Mouse (Mus musculus) macrophage (primary cell): ENCODE measurements around the gene Kdelr1. TPM values are rescaled to one million over a fixed set of nuclear protein-coding genes. Genes with fewer than 3 reads are reported as not detected.

Experiments
- H3K27ac ChIP-seq: fragments of 350-480 bp; formaldehyde crosslinking; 2 replicates; pipeline ENCODE4 v1.9.0; 2021
- H3K36me3 ChIP-seq: fragments of 350-480 bp; formaldehyde crosslinking; 2 replicates; pipeline ENCODE4 v1.9.0; 2021; ENCODE audit errors: inconsistent target
- H3K4me3 ChIP-seq: fragments of 350-480 bp; formaldehyde crosslinking; 2 replicates; pipeline ENCODE4 v1.9.0; 2021; ENCODE audit errors: inconsistent target
- H3K79me2 ChIP-seq: fragments of 350-480 bp; formaldehyde crosslinking; 2 replicates; pipeline ENCODE4 v1.9.0; 2021; ENCODE audit errors: inconsistent target
- WGBS: methylation state at CpG from one replicate; pipeline ENCODE4 v1.1.7; 2026; ENCODE audit warnings: inconsistent platforms; ENCODE audit not compliant: missing documents; 5-methylcytosine and 5-hydroxymethylcytosine counted together
- polyA plus RNA-seq: library from polyadenylated mRNA; stranded (reverse); fragments of 250-400 nt; gene quantifications from 3 replicates; pipeline ENCODE4 v1.2.4, GENCODE M21; 2018; ENCODE audit warnings: inconsistent platforms

Kdelr1 gene
- polyA plus RNA-seq, 1 experiment from 2014 or later, result 125 TPM

DNA sequence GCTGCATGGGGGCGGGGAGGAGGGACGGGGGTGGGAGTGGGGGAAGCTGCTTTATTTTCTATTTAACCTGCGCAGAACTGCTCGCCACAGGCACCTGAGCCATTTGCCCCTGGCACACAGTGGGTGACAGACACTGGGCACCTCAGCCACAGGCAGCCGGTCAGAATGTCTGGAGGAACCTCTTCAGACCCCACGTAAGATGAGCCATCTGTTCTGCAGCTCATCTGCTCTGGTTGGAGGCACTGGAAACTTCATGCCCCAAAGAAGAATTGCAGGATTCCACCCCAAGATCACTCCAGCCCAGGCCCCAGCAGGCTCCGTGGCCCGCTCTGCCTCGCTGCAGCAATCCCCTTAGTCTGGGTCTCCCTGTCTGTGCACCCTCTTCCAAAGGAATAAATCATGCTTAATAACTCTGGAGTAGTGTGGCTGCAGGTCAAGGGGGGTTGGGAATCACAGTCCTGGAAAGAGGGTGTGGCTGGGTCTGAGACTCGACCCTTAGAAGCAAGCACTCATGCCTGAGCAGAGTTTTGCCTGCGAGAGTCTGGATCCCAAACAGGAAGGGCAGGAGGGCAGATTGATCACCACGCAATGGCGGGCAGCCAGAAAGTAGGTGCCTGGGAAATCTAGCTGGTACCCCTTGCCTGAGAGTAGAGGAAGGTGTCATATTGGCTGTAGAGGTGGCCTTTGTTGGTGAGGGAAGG lies 44.6 kb downstream of the Kdelr1 start:
- Histone ChIP-seq H3K79me2 (peaks cover 34% of the 10 kb centered on the region), H3K27ac (peak overlapping the region; percentile 27; the same call in 1 of the 2 replicates), H3K4me3 (no peak overlapping the region), H3K36me3 (peaks cover 17% of the 10 kb centered on the region)
- 29% methylated on average over 12 of the region's 13 CpGs for WGBS

DNA sequence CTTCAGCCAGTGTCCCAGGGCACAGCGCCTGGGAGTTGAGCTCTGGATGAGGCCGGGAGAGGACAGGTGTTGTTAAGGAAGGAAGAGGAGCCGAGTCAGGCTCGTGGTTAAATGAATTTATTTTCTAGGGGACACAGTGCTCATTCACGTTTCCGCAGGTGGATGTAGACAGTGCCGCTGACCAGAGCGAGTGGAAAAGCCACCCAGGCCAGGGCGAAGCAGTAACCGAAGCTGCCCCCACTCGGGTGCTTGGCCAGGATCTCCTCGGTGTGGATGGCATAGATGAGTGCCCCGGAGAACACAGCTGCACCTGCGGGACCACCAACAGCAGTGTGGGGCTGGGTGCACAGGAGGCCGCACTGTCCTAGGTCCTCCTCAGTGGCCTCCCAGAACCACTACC lies 45.4 kb downstream of the Kdelr1 start:
- peaks cover 17% of the 10 kb centered on the region for H3K36me3 ChIP-seq
- peaks cover 34% of the 10 kb centered on the region for H3K79me2 ChIP-seq
- no peak overlapping the region for H3K27ac ChIP-seq
- 80% methylated on average over 15 of the region's 15 CpGs for WGBS
- no peak overlapping the region for H3K4me3 ChIP-seq

DNA sequence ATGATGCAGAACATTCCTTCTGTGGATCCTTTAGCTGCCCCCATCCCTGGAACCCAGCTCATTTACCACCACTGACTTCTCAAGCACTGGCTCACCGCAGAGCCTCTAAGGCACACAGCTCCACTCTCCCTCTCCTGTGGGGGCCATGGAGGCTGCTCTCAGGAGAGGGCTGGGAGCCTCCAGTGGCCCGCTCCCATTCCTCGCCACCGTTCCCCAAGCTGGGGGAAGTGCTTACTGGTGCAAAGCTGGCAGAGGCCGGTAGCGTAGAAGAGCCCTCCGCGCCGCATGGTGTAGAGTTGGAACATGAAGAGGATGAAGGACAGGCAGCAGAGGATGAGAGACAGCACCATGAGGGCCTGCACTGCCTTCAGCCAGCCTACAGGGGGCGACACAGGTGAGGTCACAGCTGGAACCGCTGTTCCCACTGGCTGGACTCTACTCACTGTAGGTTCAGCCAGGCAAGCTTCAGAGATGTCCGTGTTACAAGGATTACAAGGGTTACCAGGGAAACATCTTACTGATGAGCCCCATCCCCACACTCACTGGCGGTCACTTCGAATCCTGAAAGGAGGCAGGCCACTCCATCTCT lies 46.6 kb downstream of the Kdelr1 start:
- WGBS, result 70% methylated on average over 14 of the region's 14 CpGs
- Histone ChIP-seq H3K4me3 (peak overlapping the region; percentile 96), H3K36me3 (peaks cover 17% of the 10 kb centered on the region), H3K79me2 (peaks cover 34% of the 10 kb centered on the region), H3K27ac (peak overlapping the region; percentile 100; the same call in 1 of the 2 replicates)

DNA sequence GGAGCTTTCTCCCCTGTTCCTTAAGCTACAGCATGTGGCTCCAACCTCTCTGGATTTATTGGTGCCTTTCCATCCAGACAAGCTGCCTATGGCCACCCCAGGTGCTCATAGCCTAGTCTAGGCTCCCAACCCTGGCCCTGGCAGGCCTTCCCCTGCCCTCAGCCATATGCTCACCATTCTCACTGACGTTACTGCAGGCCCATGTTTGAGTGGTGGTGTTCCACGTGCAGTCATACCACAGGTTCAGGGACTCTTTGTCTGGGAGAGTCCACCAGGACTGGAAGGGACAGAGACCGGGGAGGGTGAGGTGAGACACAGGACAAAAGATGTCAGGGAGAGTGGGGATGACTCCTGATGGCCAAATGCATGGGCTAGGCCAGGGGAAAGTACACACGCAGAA lies 47.2 kb downstream of the Kdelr1 start:
- Histone ChIP-seq H3K4me3 (peak overlapping the region; percentile 96), H3K79me2 (peaks cover 34% of the 10 kb centered on the region), H3K36me3 (peaks cover 17% of the 10 kb centered on the region), H3K27ac (peak overlapping the region; percentile 100)
- WGBS, result 10% methylated on average over 4 of the region's 4 CpGs

DNA sequence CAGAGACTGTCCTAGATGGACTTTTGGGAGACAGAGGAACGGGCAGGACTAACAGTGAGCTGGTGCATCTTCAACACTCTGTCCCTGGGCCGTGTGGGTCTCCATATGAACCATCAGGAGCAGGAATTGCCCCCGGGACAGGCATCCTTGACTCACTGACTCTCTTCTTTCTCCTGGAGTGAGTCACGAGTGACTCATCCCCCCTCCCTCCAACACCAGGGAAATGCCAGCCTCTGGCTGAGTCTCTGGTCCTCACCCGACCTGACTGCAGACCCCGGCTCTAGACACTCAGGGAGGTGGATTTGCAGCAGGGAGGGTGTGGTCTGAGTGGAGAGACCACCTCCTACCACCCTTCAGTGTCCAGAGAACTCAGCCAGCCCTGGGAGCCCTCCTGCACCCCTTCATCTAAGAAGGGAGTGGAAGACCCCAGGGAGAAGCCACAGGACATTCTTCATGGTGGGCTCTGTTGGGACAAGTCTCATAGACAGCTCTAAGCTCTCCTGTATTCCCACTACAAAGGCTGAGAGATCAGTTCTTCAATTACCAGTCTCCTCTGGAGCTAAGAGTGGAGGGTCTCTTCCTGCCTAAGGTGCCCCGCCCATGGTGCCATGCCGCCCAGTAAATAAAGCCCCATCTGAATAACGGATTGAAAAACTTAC lies 48.1 kb downstream of the Kdelr1 start:
- peak overlapping the region; percentile 96 for H3K4me3 ChIP-seq
- H3K27ac ChIP-seq, result peak overlapping the region; percentile 100
- H3K36me3 ChIP-seq, result peaks cover 17% of the 10 kb centered on the region
- WGBS, result 0% methylated on average over 8 of the region's 9 CpGs
- H3K79me2 ChIP-seq, result peaks cover 34% of the 10 kb centered on the region

DNA sequence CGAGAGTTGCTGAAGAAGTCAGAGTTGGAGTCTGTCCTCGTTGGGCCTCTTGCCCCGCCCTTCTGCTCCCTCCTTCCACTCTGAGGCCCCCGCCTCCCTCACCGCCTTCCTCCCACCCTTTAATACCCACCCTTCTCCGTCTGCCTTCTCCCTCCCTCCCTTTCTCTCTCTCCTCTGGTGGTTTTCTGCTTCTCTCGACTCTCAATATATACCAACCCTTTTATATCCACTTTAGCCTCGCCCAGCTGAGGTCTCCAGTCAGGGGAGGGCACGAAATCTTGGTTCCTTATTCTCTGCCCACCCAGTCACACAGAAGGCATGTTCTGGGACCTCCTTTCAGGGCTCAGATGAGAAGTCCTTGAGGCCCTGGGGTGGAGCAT lies 48.7 kb downstream of the Kdelr1 start, which contains the start of gene Emp3:
TSS of gene Emp3 (minus strand) at position 163 of the 380 bp plus-strand sequence.
- Histone ChIP-seq H3K79me2 (peaks cover 34% of the 10 kb centered on the region), H3K4me3 (peak within 1 kb of the TSS; percentile 96), H3K27ac (peak within 1 kb of the TSS; percentile 100), H3K36me3 (peaks cover 17% of the 10 kb centered on the region)
- WGBS, result 1% methylated on average over 9 of the region's 9 CpGs

DNA sequence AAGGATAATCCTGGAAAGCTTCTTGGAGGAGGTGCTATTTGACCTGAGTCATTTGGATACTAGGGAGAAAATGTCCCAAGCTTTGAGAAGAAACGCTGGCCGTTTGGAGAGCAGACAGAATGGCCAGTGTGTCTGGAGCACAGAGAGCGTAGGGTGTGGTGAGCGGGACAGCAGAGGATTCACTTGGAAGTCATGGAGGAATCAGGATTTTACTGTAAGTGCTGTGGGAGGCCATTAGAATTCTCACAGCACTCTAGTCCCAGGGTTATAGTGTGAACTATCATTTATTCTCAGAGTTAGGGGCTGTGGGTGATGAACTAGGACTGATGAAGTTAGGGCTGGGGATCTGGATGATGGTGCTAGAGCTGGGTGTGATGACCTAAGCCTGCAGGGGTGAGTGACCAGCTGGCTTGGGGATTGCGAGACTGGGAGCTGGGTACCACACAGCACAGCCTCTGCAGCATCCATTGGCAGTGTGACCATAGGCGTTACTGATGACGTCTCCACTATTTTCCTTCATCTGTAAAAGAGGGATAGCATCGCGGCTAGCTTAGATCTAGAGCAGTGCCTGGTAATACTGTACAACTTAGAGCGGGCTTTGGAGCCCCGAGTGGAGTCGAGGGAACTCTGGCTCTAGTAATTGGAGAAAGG lies 49.5 kb downstream of the Kdelr1 start:
- Histone ChIP-seq H3K27ac (peak overlapping the region; percentile 100), H3K36me3 (peaks cover 17% of the 10 kb centered on the region), H3K4me3 (no peak overlapping the region), H3K79me2 (peaks cover 34% of the 10 kb centered on the region)
- 47% methylated on average over 12 of the region's 12 CpGs for WGBS

DNA sequence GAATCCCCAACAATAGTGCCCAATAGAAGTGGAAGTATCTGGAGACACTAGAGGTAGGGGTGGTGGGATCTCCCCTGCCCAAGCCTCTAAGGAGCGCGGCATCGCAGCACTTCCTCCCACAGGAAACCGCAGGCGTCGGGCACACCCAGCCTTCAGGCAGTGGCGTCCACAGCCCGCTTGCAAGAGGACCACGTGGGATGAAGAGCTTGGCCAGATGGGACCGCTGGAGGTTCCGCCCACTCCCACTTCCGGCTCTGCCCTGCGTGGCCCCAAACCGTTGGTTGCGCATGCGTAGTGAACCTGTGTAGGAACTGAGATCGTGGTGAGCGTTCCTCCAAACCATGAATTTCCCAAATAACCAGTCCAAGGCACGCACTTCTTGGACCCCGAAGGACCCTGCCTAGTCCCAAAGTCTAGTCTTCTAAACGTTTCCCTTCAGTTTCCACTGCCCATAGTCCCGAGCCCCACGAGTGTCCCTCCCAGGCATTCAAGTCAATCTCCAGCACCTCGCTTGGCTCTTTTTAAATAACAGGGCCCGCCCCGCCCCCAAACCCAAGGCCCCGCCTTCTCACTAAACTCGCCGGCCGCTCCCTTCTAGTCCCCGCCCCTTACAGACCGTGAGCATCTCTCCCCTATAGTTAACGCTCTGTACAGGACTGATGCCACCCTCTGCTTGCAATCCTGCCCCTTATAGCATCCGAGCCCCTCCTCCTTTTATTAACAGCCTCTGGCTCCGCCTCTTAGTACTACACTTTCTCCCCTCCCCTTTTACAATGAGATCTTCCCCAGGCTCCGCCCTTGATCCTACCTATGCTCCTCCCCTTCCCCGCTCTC lies 50.6 kb downstream of the Kdelr1 start:
- Histone ChIP-seq H3K27ac (peak overlapping the region; percentile 100), H3K79me2 (peaks cover 28% of the 10 kb centered on the region), H3K4me3 (peak overlapping the region; percentile 32), H3K36me3 (peaks cover 9% of the 10 kb centered on the region)
- WGBS, result under 1% methylated on average over 37 of the region's 37 CpGs

DNA sequence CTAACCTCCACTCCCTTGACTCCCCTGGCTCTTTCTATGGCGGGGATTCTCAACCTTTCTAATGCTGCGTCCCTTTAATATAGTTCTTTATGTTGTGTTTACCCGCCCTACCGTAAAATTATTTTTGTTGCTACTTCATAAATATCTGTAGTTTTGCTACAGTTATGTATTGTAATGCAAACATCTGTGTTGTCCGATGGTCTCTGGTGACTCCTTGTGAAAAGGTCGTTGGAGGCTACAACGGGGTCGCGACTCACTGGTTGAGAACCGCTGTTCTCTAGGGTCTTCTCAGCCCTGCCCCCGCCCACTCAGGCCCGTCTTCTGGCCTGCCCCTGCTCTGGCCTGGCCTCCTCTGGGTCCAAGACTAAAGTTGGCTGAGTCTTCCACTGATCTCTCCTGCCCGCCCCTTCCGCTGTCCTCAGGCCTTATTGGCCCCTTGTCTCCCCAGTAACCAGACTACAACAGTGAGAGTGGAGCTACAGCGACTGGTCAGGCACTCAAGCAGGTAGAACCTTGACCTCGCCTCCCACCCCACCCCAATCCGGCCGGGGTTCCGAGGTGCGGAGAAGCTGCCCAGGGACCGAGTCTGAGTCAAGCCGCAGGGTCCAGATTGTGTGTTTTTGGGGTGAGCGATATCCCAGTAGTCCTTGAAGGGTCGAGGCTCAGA lies 51.3 kb downstream of the Kdelr1 start, which contains the start of gene Ccdc114:
TSS of gene Ccdc114 (plus strand) at position 311 of the 667 bp plus-strand sequence.
- Histone ChIP-seq H3K79me2 (peaks cover 21% of the 10 kb centered on the region), H3K4me3 (peak within 1 kb of the TSS; percentile 32), H3K36me3 (peaks cover 4% of the 10 kb centered on the region; the same call in 1 of the 2 replicates), H3K27ac (peak within 1 kb of the TSS; percentile 100)
- WGBS, result 5% methylated on average over 24 of the region's 24 CpGs

DNA sequence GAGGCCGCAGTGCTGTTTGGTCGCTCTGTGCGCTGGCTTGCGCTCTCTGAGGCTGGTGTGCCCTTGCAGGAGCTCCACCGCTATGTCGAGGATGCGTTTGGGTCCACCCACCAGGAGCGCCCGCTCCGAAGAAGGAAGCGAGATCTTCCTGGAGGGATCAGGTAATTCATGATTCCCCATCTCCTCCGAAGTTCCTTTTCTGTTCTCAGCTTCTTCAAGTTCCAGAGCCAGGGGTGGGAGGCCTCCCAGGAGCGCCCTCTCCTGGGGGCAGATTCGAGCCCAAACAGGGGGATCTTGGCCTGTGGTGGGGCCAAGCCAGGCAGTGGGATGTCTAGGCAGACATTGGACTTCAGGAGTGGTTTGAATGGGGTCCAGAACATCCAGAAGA lies 51.9 kb downstream of the Kdelr1 start:
- H3K79me2 ChIP-seq, result peaks cover 15% of the 10 kb centered on the region
- WGBS, result 19% methylated on average over 14 of the region's 14 CpGs
- no peaks in the 10 kb centered on the region for H3K36me3 ChIP-seq
- H3K27ac ChIP-seq, result peak overlapping the region; percentile 100; the same call in 1 of the 2 replicates
- H3K4me3 ChIP-seq, result peak overlapping the region; percentile 32

DNA sequence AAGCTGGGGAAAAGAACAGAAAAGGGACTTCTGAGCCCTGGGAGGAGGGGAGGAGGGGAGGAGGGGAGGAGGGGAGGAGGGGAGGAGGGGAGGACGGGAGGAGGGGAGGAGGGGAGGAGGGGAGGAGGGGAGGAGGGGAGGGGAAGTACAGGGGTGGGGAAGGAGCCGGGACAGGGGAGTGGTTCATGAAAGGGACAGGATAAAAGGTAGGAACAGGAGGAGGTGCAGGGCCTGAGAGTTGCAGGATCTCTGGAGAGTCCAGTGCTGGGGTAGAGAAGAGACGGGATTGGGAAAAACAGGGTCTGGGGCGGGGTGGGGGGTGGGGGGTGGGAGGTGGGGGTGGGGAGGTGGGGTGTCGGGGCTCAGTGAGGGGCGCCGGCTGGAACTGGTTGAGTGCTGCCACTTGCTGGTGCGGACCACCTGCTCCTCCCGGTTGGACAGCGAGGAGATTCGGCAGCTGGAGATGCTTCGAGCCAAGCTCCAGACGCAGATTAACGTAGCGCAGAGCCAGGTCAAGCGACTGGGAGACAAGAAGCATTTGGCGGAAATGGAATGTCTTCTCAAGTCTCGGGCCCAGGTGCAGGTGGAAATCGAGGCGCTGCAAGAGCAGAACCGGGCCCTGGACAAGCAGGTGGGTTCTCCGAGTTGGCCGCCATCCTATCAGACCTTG lies 56.2 kb downstream of the Kdelr1 start:
- Histone ChIP-seq H3K4me3 (no peak overlapping the region), H3K36me3 (no peaks in the 10 kb centered on the region), H3K79me2 (no peaks in the 10 kb centered on the region), H3K27ac (no peak overlapping the region)
- 94% methylated on average over 14 of the region's 23 CpGs for WGBS

DNA sequence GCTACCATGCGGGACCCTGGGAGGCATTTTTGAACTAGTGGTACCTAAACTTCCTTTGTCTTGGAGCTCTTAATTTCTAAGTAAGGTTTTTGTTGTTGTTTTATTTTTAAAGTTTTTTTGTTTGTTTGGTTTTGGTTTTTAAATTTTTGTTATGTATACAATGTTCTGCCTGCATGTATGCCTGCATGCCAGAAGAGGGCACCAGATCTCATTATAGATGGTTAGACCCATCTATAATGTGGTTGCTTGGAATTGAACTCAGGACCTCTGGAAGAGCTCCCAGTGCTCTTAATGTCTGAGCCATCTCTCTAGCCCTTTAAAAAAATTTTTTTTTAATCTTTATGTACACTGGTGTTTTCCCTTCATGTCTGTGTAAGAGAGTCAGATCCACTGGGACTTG lies 57.1 kb downstream of the Kdelr1 start:
- 94% methylated on average over 1 of the region's 1 CpGs for WGBS
- Histone ChIP-seq H3K27ac (no peak overlapping the region), H3K4me3 (no peak overlapping the region), H3K79me2 (no peaks in the 10 kb centered on the region), H3K36me3 (no peaks in the 10 kb centered on the region)
